Mouse (Mus musculus) C2C12 (cell line): ENCODE results near the gene Gm21885.

Experiments
- CEBPB ChIP-seq: IDR thresholded peaks from one replicate; pipeline ENCODE4 v1.6.1; 2011; ENCODE audit warnings: low read depth, mild to moderate bottlenecking, control low read depth, moderate library complexity
- CTCF ChIP-seq: IDR thresholded peaks from one replicate; pipeline ENCODE4 v1.5.1; 2011; ENCODE audit not compliant: control insufficient read depth, insufficient read depth, insufficient read length
- FOSL1 ChIP-seq: IDR thresholded peaks from one replicate; pipeline ENCODE4 v1.8.0; 2011; ENCODE audit warnings: mild to moderate bottlenecking, low read length; ENCODE audit not compliant: poor library complexity, insufficient read depth, severe bottlenecking
- MAX ChIP-seq: IDR thresholded peaks from one replicate; pipeline ENCODE4 v1.6.1; 2011; ENCODE audit warnings: mild to moderate bottlenecking, control low read depth

DNA sequence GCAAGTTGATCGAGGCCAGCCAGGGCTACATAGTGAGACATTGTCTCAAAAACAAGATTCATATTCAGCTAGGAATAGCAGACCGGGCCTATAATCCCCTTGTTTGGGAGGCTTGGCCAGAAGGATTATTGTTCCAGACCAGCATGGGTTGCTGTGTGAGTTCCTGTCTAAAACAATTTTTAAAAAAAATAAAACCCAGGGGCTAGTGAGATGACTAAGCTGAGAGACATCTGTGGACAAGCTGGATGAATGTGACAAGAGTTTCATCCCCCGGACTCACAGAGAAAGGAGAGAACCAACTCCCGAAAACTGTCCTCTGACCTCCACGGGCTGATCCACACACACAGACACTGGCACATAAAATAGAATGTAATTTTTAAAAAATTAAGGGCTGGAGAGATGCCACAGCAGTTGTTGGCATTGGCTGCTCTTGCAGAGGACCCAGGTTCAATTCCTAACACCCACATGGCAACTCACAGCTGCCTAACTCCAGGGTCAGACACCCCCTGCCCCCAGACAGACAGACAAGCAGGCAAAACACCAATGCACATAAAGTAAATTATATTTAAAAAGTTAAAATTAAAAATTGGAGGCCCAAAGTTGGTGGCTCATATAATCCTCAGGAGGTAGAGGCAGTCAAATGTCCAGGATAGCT, 41.7 kb downstream of the Gm21885 start:
- TF ChIP-seq CTCF (no peak), CEBPB (no peak), MAX (no peak), FOSL1 (no peak)
